Mouse (Mus musculus): ENCODE data around the gene 1700019A02Rik. TPM values are rescaled to one million over a fixed set of nuclear protein-coding genes. Genes with fewer than 3 reads are reported as not detected.

The 1700019A02Rik gene
- total and polyA plus RNA-seq, 3 experiments, result not detected

GRCm38 (mm10) chr1:53203902-53204301 lies 16.5 kb upstream of the 1700019A02Rik start:
- Histone ChIP-seq H3K9me3 (replicated peaks; ENCODE audit: insufficient read depth, low read length) (no peaks in the 10 kb centered on the region), H3K27ac (ENCODE audit: control insufficient read depth, low read depth, low read length) (no peak overlapping the region), H3K4me3 (ENCODE audit: control insufficient read depth in 1 of 2, insufficient read depth in 1 of 2, low read depth in 2 of 2, low read length in 2 of 2) (no peak overlapping the region), H3K36me3 (ENCODE audit: control insufficient read depth in 1 of 2, insufficient read depth in 2 of 2, low read length in 2 of 2) (no peaks in the 10 kb centered on the region), H3K9ac (ENCODE audit: control insufficient read depth, low read depth, low read length, poor library complexity, severe bottlenecking) (no peak overlapping the region), H3K27me3 (ENCODE audit: control insufficient read depth in 1 of 2, insufficient read depth in 2 of 2, low read length in 2 of 2) (no peaks in the 10 kb centered on the region), H3K4me1 (ENCODE audit: control insufficient read depth in 1 of 2, insufficient read depth in 2 of 2, low read length in 2 of 2) (no peaks in the 10 kb centered on the region), H3K79me2 (ENCODE audit: control insufficient read depth, insufficient read depth, low read length, poor library complexity) (no peaks in the 10 kb centered on the region)
- DNase-seq (ENCODE audit: low read depth, low spot score), result no peak
- TF ChIP-seq MXI1 (IDR thresholded peaks at IDR 0.05; ENCODE audit: low read depth, low read length) (no peak), POLR2AphosphoS2 (IDR thresholded peaks at IDR 0.05; ENCODE audit: low read length) (no peak), EP300 (IDR thresholded peaks at IDR 0.05; ENCODE audit: low read depth in 1 of 2, low read length in 2 of 2) (no peak), GABPA (IDR thresholded peaks at IDR 0.05; ENCODE audit: low read depth, low read length) (no peak), ELF1 (IDR thresholded peaks at IDR 0.05; ENCODE audit: low read depth, low read length) (no peak), SIN3A (IDR thresholded peaks at IDR 0.05; ENCODE audit: low read length) (no peak), RCOR1 (IDR thresholded peaks at IDR 0.05; ENCODE audit: low read depth, low read length) (no peak), E2F4 (IDR thresholded peaks at IDR 0.05; ENCODE audit: borderline replicate concordance, low read depth, low read length) (no peak), MYC (IDR thresholded peaks at IDR 0.05; ENCODE audit: low read depth, low read length) (no peak), USF2 (IDR thresholded peaks at IDR 0.05; ENCODE audit: borderline replicate concordance in 1 of 2, insufficient read depth in 1 of 2, low read depth in 1 of 2, low read length in 2 of 2) (no peak), TCF12 (IDR thresholded peaks at IDR 0.05; ENCODE audit: low read depth, low read length) (no peak), TBP (IDR thresholded peaks at IDR 0.05; ENCODE audit: low read depth, low read length) (no peak)

- no peaks in the 10 kb centered on the region for H3K27me3 ChIP-seq (ENCODE audit: control insufficient read depth in 1 of 2, insufficient read depth in 2 of 2, low read length in 2 of 2)
- no peak overlapping the region for H3K27ac ChIP-seq (ENCODE audit: control insufficient read depth, low read depth, low read length)
- no peaks in the 10 kb centered on the region for H3K4me1 ChIP-seq (ENCODE audit: control insufficient read depth in 1 of 2, insufficient read depth in 2 of 2, low read length in 2 of 2)
- no peak overlapping the region for H3K4me3 ChIP-seq (ENCODE audit: control insufficient read depth in 1 of 2, insufficient read depth in 1 of 2, low read depth in 2 of 2, low read length in 2 of 2)
- no peak overlapping the region for H3K9ac ChIP-seq (ENCODE audit: control insufficient read depth, low read depth, low read length, poor library complexity, severe bottlenecking)
- H3K36me3 ChIP-seq (ENCODE audit: control insufficient read depth in 1 of 2, insufficient read depth in 2 of 2, low read length in 2 of 2), result no peaks in the 10 kb centered on the region
- no peaks in the 10 kb centered on the region for H3K79me2 ChIP-seq (ENCODE audit: control insufficient read depth, insufficient read depth, low read length, poor library complexity)
- H3K9me3 ChIP-seq (replicated peaks; ENCODE audit: insufficient read depth, low read length), result no peaks in the 10 kb centered on the region
- no peak for DNase-seq (ENCODE audit: low read depth, low spot score)
- TF ChIP-seq ZNF384 (IDR thresholded peaks at IDR 0.05; ENCODE audit: low read depth, low read length), result no peak
- no peak for TF ChIP-seq MAX (IDR thresholded peaks at IDR 0.05; ENCODE audit: low read length)
These were observed 14.3 kb upstream of the 1700019A02Rik start for GRCm38 (mm10) chr1:53201630-53202199.

- no peak for DNase-seq (ENCODE audit: low read depth, low spot score)
- H3K27ac ChIP-seq (ENCODE audit: control insufficient read depth, low read depth, low read length), result no peak overlapping the region
- no peaks in the 10 kb centered on the region for H3K9me3 ChIP-seq (replicated peaks; ENCODE audit: insufficient read depth, low read length)
- no peak overlapping the region for H3K4me3 ChIP-seq (ENCODE audit: control insufficient read depth in 1 of 2, insufficient read depth in 1 of 2, low read depth in 2 of 2, low read length in 2 of 2)
- H3K9ac ChIP-seq (ENCODE audit: control insufficient read depth, low read depth, low read length, poor library complexity, severe bottlenecking), result no peak overlapping the region
- no peaks in the 10 kb centered on the region for H3K27me3 ChIP-seq (ENCODE audit: control insufficient read depth in 1 of 2, insufficient read depth in 2 of 2, low read length in 2 of 2)
- peaks cover 0 to 2% of the 10 kb centered on the region in 2 experiments; a peak in 1 of 4 replicates for H3K4me1 ChIP-seq (ENCODE audit: control insufficient read depth in 1 of 2, insufficient read depth in 2 of 2, low read length in 2 of 2)
- H3K79me2 ChIP-seq (ENCODE audit: control insufficient read depth, insufficient read depth, low read length, poor library complexity), result no peaks in the 10 kb centered on the region
- H3K36me3 ChIP-seq (ENCODE audit: control insufficient read depth in 1 of 2, insufficient read depth in 2 of 2, low read length in 2 of 2), result peaks cover 2 to 5% of the 10 kb centered on the region in 2 experiments; a peak in 2 of 4 replicates
- TF ChIP-seq GATA1 (IDR thresholded peaks at IDR 0.05; ENCODE audit: low read depth, low read length) (0 out of 2 replicates have a peak, but pooled peaks have one; percentile 15), NELFE (IDR thresholded peaks at IDR 0.05; ENCODE audit: low read depth, low read length) (no peak)
These were observed 7.1 kb upstream of the 1700019A02Rik start for GRCm38 (mm10) chr1:53194536-53194935.
